29 mouse cellular contexts compared by ENCODE assay signal in the genomic region with DNA sequence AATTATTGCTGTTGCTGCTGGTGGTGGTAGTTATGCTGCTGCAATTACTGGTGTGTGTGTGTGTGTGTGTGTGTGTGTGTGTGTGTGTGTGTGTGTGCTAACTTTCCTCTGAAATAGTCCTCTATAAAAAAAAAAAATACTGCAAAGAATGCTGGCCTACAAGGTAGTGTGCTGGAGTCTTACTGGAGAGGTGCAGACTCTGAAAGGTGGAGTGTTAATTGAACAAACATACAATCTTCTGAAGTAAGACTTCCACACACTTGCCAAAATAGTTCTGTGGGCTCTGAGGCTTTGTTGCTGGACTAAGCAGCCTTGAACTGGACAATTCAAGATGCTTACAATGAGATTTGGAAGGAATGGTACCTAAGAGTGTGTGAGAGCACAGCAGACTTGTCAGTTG.
"Had no signal": no experiment of that assay in that cellular context is flagged by ENCODE, and none has a peak within 500 bp of the region (broad histone marks: within the 10 kb centered on the region; RNA-seq: fewer than 3 reads in every experiment).

No protein-coding gene starts in this region.

- H3K4me3 ChIP-seq: left cerebral cortex, adult 2 months; limb, embryonic 10.5 days; limb, embryonic 12.5 days; limb, embryonic 13.5 days; limb, embryonic 15.5 days; liver, embryonic 12.5 days; liver, embryonic 13.5 days; liver, embryonic 15.5 days; lung, embryonic 15.5 days; megakaryocyte, embryonic 14.5 days; midbrain, embryonic 10.5 days; midbrain, embryonic 12.5 days; midbrain, embryonic 13.5 days; midbrain, embryonic 15.5 days; myocyte; neural tube, embryonic 12.5 days; neural tube, embryonic 13.5 days had no signal

- H3K27me3 ChIP-seq: limb, embryonic 12.5 days; limb, embryonic 13.5 days; limb, embryonic 15.5 days; liver, embryonic 12.5 days; liver, embryonic 13.5 days; liver, embryonic 15.5 days; lung, embryonic 15.5 days; midbrain, embryonic 12.5 days; midbrain, embryonic 13.5 days; midbrain, embryonic 15.5 days; neural tube, embryonic 12.5 days; neural tube, embryonic 13.5 days had no signal

- ATAC-seq: liver, embryonic 12.5 days; liver, postnatal 0 days; midbrain, embryonic 15.5 days; midbrain, embryonic 16.5 days had no signal

- H3K4me1 ChIP-seq: limb, embryonic 10.5 days; limb, embryonic 12.5 days; limb, embryonic 13.5 days; limb, embryonic 15.5 days; liver, embryonic 12.5 days; liver, embryonic 13.5 days; liver, embryonic 15.5 days; lung, embryonic 15.5 days; midbrain, embryonic 10.5 days; midbrain, embryonic 12.5 days; midbrain, embryonic 13.5 days; midbrain, embryonic 15.5 days; neural tube, embryonic 12.5 days; neural tube, embryonic 13.5 days had no signal

- H3K36me3 ChIP-seq: limb, embryonic 10.5 days; limb, embryonic 12.5 days; limb, embryonic 13.5 days; limb, embryonic 15.5 days; liver, embryonic 12.5 days; liver, embryonic 13.5 days; liver, embryonic 15.5 days; lung, embryonic 15.5 days; midbrain, embryonic 10.5 days; midbrain, embryonic 12.5 days; midbrain, embryonic 13.5 days; midbrain, embryonic 15.5 days; neural tube, embryonic 12.5 days; neural tube, embryonic 13.5 days had no signal

- H3K9ac ChIP-seq: limb, embryonic 12.5 days; limb, embryonic 13.5 days; limb, embryonic 15.5 days; liver, embryonic 12.5 days; liver, embryonic 13.5 days; liver, embryonic 14.5 days; liver, embryonic 15.5 days; liver, postnatal 0 days; lung, embryonic 14.5 days; lung, embryonic 15.5 days; midbrain, embryonic 12.5 days; midbrain, embryonic 13.5 days; midbrain, embryonic 15.5 days; neural tube, embryonic 12.5 days; neural tube, embryonic 13.5 days had no signal

- H3K27ac ChIP-seq: left cerebral cortex, adult 2 months; limb, embryonic 10.5 days; limb, embryonic 12.5 days; limb, embryonic 13.5 days; limb, embryonic 15.5 days; liver, embryonic 12.5 days; liver, embryonic 13.5 days; liver, embryonic 14.5 days; liver, embryonic 15.5 days; lung, embryonic 15.5 days; macrophage; midbrain, embryonic 10.5 days; midbrain, embryonic 12.5 days; midbrain, embryonic 13.5 days; midbrain, embryonic 15.5 days; neural tube, embryonic 12.5 days; neural tube, embryonic 13.5 days had no signal

- H3K9me3 ChIP-seq: limb, embryonic 10.5 days; limb, embryonic 12.5 days; limb, embryonic 13.5 days; limb, embryonic 15.5 days; liver, embryonic 12.5 days; liver, embryonic 13.5 days; liver, embryonic 15.5 days; lung, embryonic 15.5 days; megakaryocyte, embryonic 14.5 days; midbrain, embryonic 10.5 days; midbrain, embryonic 12.5 days; midbrain, embryonic 13.5 days; midbrain, embryonic 15.5 days; neural tube, embryonic 12.5 days; neural tube, embryonic 13.5 days had no signal

- H3K4me2 ChIP-seq: limb, embryonic 12.5 days; limb, embryonic 13.5 days; limb, embryonic 15.5 days; liver, embryonic 11.5 days; liver, embryonic 12.5 days; liver, embryonic 13.5 days; liver, embryonic 15.5 days; lung, embryonic 14.5 days; lung, embryonic 15.5 days; midbrain, embryonic 11.5 days; midbrain, embryonic 12.5 days; midbrain, embryonic 13.5 days; midbrain, embryonic 15.5 days; neural tube, embryonic 12.5 days; neural tube, embryonic 13.5 days had no signal

- DNase-seq: left cerebral cortex, postnatal 4 days; liver; liver, embryonic 13.5 days; liver, postnatal 0 days; lung, adult 2 months; lung, embryonic 14.5 days; lung, postnatal 4 days; midbrain, embryonic 14.5 days had no signal
